Mouse (Mus musculus): ENCODE data around the gene Cxcr5. TPM values are rescaled to one million over a fixed set of nuclear protein-coding genes. Genes with fewer than 3 reads are reported as not detected.

The Cxcr5 gene
- polyA plus RNA-seq, 2 experiments: 0.10 to 0.30 TPM

DNA sequence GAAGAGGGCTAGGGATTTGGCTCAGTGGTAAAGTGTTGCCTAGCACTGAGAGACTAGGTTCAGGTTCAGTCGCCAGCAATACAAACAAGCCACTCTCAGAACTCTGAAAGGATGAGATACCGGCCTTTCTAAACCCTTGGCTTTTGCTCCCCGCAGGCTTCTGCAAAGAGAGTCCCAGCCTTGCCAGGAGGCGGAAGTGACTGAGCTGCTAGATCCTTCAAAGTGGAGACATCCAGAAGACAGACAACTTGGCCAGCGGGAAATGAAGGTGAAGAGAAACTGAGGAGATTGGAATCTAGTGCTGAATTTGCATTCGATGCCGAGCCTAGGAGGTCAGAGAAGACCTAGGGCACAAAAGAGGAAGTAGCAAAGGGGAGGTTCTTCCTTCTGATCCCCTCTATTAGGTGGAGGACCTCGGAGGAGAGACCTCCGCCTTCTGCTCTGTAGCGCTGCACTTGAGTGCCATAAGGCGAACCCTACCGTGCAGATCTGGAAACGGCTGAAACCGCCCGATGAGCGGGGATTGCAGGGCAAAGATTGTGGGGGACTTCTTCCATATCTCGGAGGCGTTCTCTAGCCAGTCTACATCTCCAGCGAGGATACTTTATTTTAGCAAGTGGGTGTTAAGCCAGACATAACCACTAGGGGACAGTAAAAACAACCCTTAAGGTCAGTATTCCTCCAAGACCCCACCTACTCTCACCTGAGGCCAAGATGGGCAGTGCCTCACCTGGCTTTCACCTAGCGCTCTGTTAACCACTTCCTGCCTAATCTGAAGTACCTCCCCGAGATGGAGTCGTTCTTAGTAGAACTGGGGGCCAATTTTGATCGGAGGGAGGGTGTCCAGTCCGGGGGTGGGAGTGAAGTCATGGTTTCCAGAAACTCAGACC, 84.1 kb downstream of the Cxcr5 start:
- DNase-seq (ENCODE audit: low spot score): peak; percentile 88
- WGBS: 5% methylated on average over 24 of the region's 24 CpGs
- peak overlapping the region; percentile 34; the same call in 1 of the 2 replicates for H3K9ac ChIP-seq (ENCODE audit: low read depth, low read length, severe bottlenecking)
- no peak for TF ChIP-seq POLR2A (IDR thresholded peaks at IDR 0.05; ENCODE audit: borderline replicate concordance, extremely low read depth, insufficient read depth, insufficient read length)
- ATAC-seq (ENCODE audit: low FRiP score, low read depth): no peak
- H3K27me3 ChIP-seq (ENCODE audit: control insufficient read depth, insufficient read depth, low read length): no peaks in the 10 kb centered on the region
- H3K4me2 ChIP-seq (replicated peaks; ENCODE audit: low read depth, low read length, severe bottlenecking): peak overlapping the region; percentile 97
- peak overlapping the region; percentile 94 for H3K27ac ChIP-seq (replicated peaks; ENCODE audit: low read depth, low read length)
- peak overlapping the region; percentile 78 for H3K4me3 ChIP-seq (replicated peaks; ENCODE audit: low read length)
- peaks cover 18% of the 10 kb centered on the region for H3K4me1 ChIP-seq (ENCODE audit: control insufficient read depth, insufficient read depth, low read length)
- no peaks in the 10 kb centered on the region for H3K9me3 ChIP-seq (ENCODE audit: control insufficient read depth, low read length)
- no peaks in the 10 kb centered on the region for H3K36me3 ChIP-seq (ENCODE audit: control insufficient read depth, insufficient read depth, low read length)

DNA sequence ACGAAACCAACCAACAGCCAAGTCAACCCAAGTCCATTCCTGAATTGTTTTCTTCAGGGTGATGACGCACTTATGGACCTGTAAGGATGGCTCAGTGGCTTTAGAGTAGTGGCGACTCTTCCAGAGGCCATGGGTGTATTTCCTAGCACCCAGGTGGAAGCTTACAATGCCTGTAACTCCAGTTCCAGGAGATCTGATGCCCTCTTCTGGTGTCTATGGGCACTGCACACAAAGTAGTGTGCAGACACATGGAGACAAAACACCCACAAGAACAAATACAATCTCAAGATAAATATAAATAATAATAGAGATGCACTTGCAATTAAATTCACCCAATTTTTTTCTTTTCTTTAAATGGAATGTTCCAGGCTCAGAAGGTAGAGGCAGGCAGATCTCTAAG, 85.7 kb downstream of the Cxcr5 start:
- no peaks in the 10 kb centered on the region for H3K9me3 ChIP-seq (ENCODE audit: control insufficient read depth, low read length)
- H3K4me2 ChIP-seq (replicated peaks; ENCODE audit: low read depth, low read length, severe bottlenecking): no peak overlapping the region
- TF ChIP-seq POLR2A (IDR thresholded peaks at IDR 0.05; ENCODE audit: borderline replicate concordance, extremely low read depth, insufficient read depth, insufficient read length): no peak
- H3K27me3 ChIP-seq (ENCODE audit: control insufficient read depth, insufficient read depth, low read length): no peaks in the 10 kb centered on the region
- H3K36me3 ChIP-seq (ENCODE audit: control insufficient read depth, insufficient read depth, low read length): no peaks in the 10 kb centered on the region
- DNase-seq (ENCODE audit: low spot score) (no peak), ATAC-seq (ENCODE audit: low FRiP score, low read depth) (no peak)
- H3K9ac ChIP-seq (ENCODE audit: low read depth, low read length, severe bottlenecking): no peak overlapping the region
- no peak overlapping the region for H3K4me3 ChIP-seq (replicated peaks; ENCODE audit: low read length)
- H3K4me1 ChIP-seq (ENCODE audit: control insufficient read depth, insufficient read depth, low read length): peaks cover 15% of the 10 kb centered on the region
- 98% methylated on average over 3 of the region's 3 CpGs for WGBS
- no peak overlapping the region for H3K27ac ChIP-seq (replicated peaks; ENCODE audit: low read depth, low read length)

DNA sequence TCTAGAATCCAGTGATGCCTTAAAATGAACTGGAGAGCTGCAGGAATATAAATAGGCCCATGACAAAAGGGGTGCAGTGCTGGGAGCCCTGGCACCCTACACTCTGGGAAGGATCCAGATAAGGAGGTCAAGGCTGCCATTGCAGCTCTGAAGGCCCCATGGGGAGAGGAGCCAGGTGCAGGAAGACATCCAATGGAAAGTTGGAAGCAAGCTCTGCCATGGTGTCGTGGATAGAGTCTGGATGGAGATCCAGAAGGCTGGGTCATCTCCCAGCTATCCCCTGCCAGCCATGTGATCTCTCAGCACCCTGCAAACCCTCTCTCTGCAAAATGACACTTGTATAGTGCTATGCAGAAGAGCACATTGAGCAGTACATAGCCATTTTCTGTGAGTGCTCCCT, 87.3 kb downstream of the Cxcr5 start:
- no peak overlapping the region for H3K9ac ChIP-seq (ENCODE audit: low read depth, low read length, severe bottlenecking)
- no peak overlapping the region for H3K4me2 ChIP-seq (replicated peaks; ENCODE audit: low read depth, low read length, severe bottlenecking)
- no peak for TF ChIP-seq POLR2A (IDR thresholded peaks at IDR 0.05; ENCODE audit: borderline replicate concordance, extremely low read depth, insufficient read depth, insufficient read length)
- DNase-seq (ENCODE audit: low spot score): no peak
- H3K27me3 ChIP-seq (ENCODE audit: control insufficient read depth, insufficient read depth, low read length): no peaks in the 10 kb centered on the region
- no peak for ATAC-seq (ENCODE audit: low FRiP score, low read depth)
- no peak overlapping the region for H3K27ac ChIP-seq (replicated peaks; ENCODE audit: low read depth, low read length)
- no peaks in the 10 kb centered on the region for H3K36me3 ChIP-seq (ENCODE audit: control insufficient read depth, insufficient read depth, low read length)
- no peaks in the 10 kb centered on the region for H3K9me3 ChIP-seq (ENCODE audit: control insufficient read depth, low read length)
- WGBS: 33% methylated on average over 1 of the region's 1 CpGs
- peaks cover 12% of the 10 kb centered on the region for H3K4me1 ChIP-seq (ENCODE audit: control insufficient read depth, insufficient read depth, low read length)
- H3K4me3 ChIP-seq (replicated peaks; ENCODE audit: low read length): no peak overlapping the region

DNA sequence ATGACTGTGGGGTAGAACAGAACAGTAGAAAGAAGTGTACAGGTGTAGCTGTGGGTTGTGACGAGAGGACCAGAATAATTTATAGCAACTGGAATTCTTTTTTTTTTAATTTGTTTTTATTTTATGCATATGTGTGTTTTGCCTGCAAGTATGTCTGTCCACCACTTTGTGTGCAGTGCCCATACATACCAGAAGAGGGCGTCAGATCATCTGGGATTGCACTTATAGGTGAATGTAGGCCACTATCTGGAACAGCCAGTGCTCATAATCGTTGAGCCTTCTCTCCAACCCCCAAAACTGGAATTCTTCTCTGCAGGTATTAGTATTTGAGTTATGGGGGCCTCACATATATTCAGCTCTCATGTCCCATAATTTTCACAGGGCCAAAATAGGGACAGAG, 88.5 kb downstream of the Cxcr5 start:
- ATAC-seq (ENCODE audit: low FRiP score, low read depth) (no peak), DNase-seq (ENCODE audit: low spot score) (no peak)
- Histone ChIP-seq H3K9me3 (ENCODE audit: control insufficient read depth, low read length) (no peaks in the 10 kb centered on the region), H3K4me2 (replicated peaks; ENCODE audit: low read depth, low read length, severe bottlenecking) (no peak overlapping the region), H3K36me3 (ENCODE audit: control insufficient read depth, insufficient read depth, low read length) (no peaks in the 10 kb centered on the region), H3K4me3 (replicated peaks; ENCODE audit: low read length) (no peak overlapping the region), H3K27me3 (ENCODE audit: control insufficient read depth, insufficient read depth, low read length) (no peaks in the 10 kb centered on the region), H3K9ac (ENCODE audit: low read depth, low read length, severe bottlenecking) (no peak overlapping the region), H3K27ac (replicated peaks; ENCODE audit: low read depth, low read length) (no peak overlapping the region), H3K4me1 (ENCODE audit: control insufficient read depth, insufficient read depth, low read length) (peaks cover 12% of the 10 kb centered on the region)
- 62% methylated on average over 3 of the region's 3 CpGs for WGBS
- TF ChIP-seq POLR2A (IDR thresholded peaks at IDR 0.05; ENCODE audit: borderline replicate concordance, extremely low read depth, insufficient read depth, insufficient read length): no peak

DNA sequence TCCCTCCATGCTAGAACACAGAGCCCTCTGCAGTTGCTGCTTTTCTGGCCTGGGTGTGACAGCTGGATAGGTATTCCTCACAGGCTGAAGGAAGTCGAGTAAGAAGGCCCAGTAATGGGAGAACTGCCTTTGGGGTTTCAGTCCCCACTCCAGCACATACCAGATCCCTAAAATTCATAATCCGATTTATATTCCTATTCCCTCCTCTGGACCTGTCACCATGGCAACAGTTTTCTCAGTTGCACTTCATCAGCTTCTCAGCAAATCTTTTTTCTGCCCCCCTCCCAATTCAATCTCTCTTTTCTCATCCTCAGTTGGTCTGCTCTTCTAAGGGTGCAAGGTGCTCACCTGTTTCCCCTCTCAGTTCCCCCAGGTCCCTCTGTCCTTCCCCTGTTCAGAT, 92.9 kb downstream of the Cxcr5 start:
- no peaks in the 10 kb centered on the region for H3K9me3 ChIP-seq (ENCODE audit: control insufficient read depth, low read length)
- no peak overlapping the region for H3K4me3 ChIP-seq (replicated peaks; ENCODE audit: low read length)
- H3K9ac ChIP-seq (ENCODE audit: low read depth, low read length, severe bottlenecking): no peak overlapping the region
- 42% methylated on average over 2 of the region's 2 CpGs for WGBS
- DNase-seq (ENCODE audit: low spot score): no peak
- no peaks in the 10 kb centered on the region for H3K27me3 ChIP-seq (ENCODE audit: control insufficient read depth, insufficient read depth, low read length)
- no peak for ATAC-seq (ENCODE audit: low FRiP score, low read depth)
- H3K36me3 ChIP-seq (ENCODE audit: control insufficient read depth, insufficient read depth, low read length): no peaks in the 10 kb centered on the region
- TF ChIP-seq POLR2A (IDR thresholded peaks at IDR 0.05; ENCODE audit: borderline replicate concordance, extremely low read depth, insufficient read depth, insufficient read length): no peak
- no peaks in the 10 kb centered on the region for H3K4me1 ChIP-seq (ENCODE audit: control insufficient read depth, insufficient read depth, low read length)
- no peak overlapping the region for H3K27ac ChIP-seq (replicated peaks; ENCODE audit: low read depth, low read length)
- H3K4me2 ChIP-seq (replicated peaks; ENCODE audit: low read depth, low read length, severe bottlenecking): no peak overlapping the region

Measured in limb, embryonic 14.5 days (tissue).